Mouse (Mus musculus): ENCODE data around the gene Wdfy3. TPM values are rescaled to one million over a fixed set of nuclear protein-coding genes. Genes with fewer than 3 reads are reported as not detected.

The Wdfy3 gene
- polyA plus RNA-seq, 1 experiment from 2014 or later, result 41.5 TPM

GRCm38 (mm10) chr5:102023376-102023775 is 46.3 kb downstream of the Wdfy3 start:
- Histone ChIP-seq H3K27me3 (ENCODE audit: control insufficient read depth, insufficient read depth, low read length) (no peaks in the 10 kb centered on the region), H3K9ac (replicated peaks; ENCODE audit: low read length) (no peak overlapping the region), H3K36me3 (ENCODE audit: control insufficient read depth, insufficient read depth, low read length) (peaks cover 22% of the 10 kb centered on the region), H3K4me3 (replicated peaks; ENCODE audit: low read depth, low read length) (no peak overlapping the region), H3K27ac (replicated peaks; ENCODE audit: low read depth, low read length) (no peak overlapping the region), H3K4me1 (ENCODE audit: control insufficient read depth, insufficient read depth, low read length) (no peaks in the 10 kb centered on the region), H3K4me2 (ENCODE audit: low read length) (no peak overlapping the region), H3K9me3 (ENCODE audit: control insufficient read depth, low read length) (no peaks in the 10 kb centered on the region)
- no peak for DNase-seq
- ATAC-seq (ENCODE audit: low FRiP score, low TSS enrichment), result no peak
- 97% methylated on average over 11 of the region's 11 CpGs for WGBS

- Histone ChIP-seq H3K9ac (replicated peaks; ENCODE audit: low read length) (no peak overlapping the region), H3K4me1 (ENCODE audit: control insufficient read depth, insufficient read depth, low read length) (no peaks in the 10 kb centered on the region), H3K4me3 (replicated peaks; ENCODE audit: low read depth, low read length) (no peak overlapping the region), H3K27me3 (ENCODE audit: control insufficient read depth, insufficient read depth, low read length) (no peaks in the 10 kb centered on the region), H3K9me3 (ENCODE audit: control insufficient read depth, low read length) (no peaks in the 10 kb centered on the region), H3K4me2 (ENCODE audit: low read length) (no peak overlapping the region), H3K36me3 (ENCODE audit: control insufficient read depth, insufficient read depth, low read length) (peaks cover 22% of the 10 kb centered on the region), H3K27ac (replicated peaks; ENCODE audit: low read depth, low read length) (no peak overlapping the region)
- ATAC-seq (ENCODE audit: low FRiP score, low TSS enrichment) (no peak), DNase-seq (no peak)
- 90% methylated on average over 16 of the region's 16 CpGs for WGBS
Observed at GRCm38 (mm10) chr5:102022018-102022898, 47.5 kb downstream of the Wdfy3 start.

- DNase-seq (peak; percentile 58), ATAC-seq (ENCODE audit: low FRiP score, low TSS enrichment) (no peak)
- Histone ChIP-seq H3K4me2 (ENCODE audit: low read length) (no peak overlapping the region), H3K27me3 (ENCODE audit: control insufficient read depth, insufficient read depth, low read length) (no peaks in the 10 kb centered on the region), H3K4me3 (replicated peaks; ENCODE audit: low read depth, low read length) (no peak overlapping the region), H3K9ac (replicated peaks; ENCODE audit: low read length) (no peak overlapping the region), H3K36me3 (ENCODE audit: control insufficient read depth, insufficient read depth, low read length) (no peaks in the 10 kb centered on the region), H3K27ac (replicated peaks; ENCODE audit: low read depth, low read length) (no peak overlapping the region), H3K9me3 (ENCODE audit: control insufficient read depth, low read length) (no peaks in the 10 kb centered on the region), H3K4me1 (ENCODE audit: control insufficient read depth, insufficient read depth, low read length) (no peaks in the 10 kb centered on the region)
- WGBS, result 77% methylated on average over 8 of the region's 8 CpGs
Observed at GRCm38 (mm10) chr5:102014235-102014634, 55.5 kb downstream of the Wdfy3 start.

GRCm38 (mm10) chr5:102013781-102014180 is 55.9 kb downstream of the Wdfy3 start:
- Histone ChIP-seq H3K4me3 (replicated peaks; ENCODE audit: low read depth, low read length) (no peak overlapping the region), H3K27ac (replicated peaks; ENCODE audit: low read depth, low read length) (no peak overlapping the region), H3K4me2 (ENCODE audit: low read length) (no peak overlapping the region), H3K9ac (replicated peaks; ENCODE audit: low read length) (no peak overlapping the region), H3K27me3 (ENCODE audit: control insufficient read depth, insufficient read depth, low read length) (no peaks in the 10 kb centered on the region), H3K36me3 (ENCODE audit: control insufficient read depth, insufficient read depth, low read length) (no peaks in the 10 kb centered on the region), H3K9me3 (ENCODE audit: control insufficient read depth, low read length) (no peaks in the 10 kb centered on the region), H3K4me1 (ENCODE audit: control insufficient read depth, insufficient read depth, low read length) (no peaks in the 10 kb centered on the region)
- no peak for ATAC-seq (ENCODE audit: low FRiP score, low TSS enrichment)
- 79% methylated on average over 7 of the region's 7 CpGs for WGBS
- DNase-seq, result no peak

GRCm38 (mm10) chr5:102010961-102011360 is 58.8 kb downstream of the Wdfy3 start:
- H3K4me1 ChIP-seq (ENCODE audit: control insufficient read depth, insufficient read depth, low read length), result no peaks in the 10 kb centered on the region
- no peak overlapping the region for H3K4me3 ChIP-seq (replicated peaks; ENCODE audit: low read depth, low read length)
- no peaks in the 10 kb centered on the region for H3K27me3 ChIP-seq (ENCODE audit: control insufficient read depth, insufficient read depth, low read length)
- H3K9me3 ChIP-seq (ENCODE audit: control insufficient read depth, low read length), result no peaks in the 10 kb centered on the region
- H3K27ac ChIP-seq (replicated peaks; ENCODE audit: low read depth, low read length), result no peak overlapping the region
- H3K9ac ChIP-seq (replicated peaks; ENCODE audit: low read length), result no peak overlapping the region
- no peaks in the 10 kb centered on the region for H3K36me3 ChIP-seq (ENCODE audit: control insufficient read depth, insufficient read depth, low read length)
- DNase-seq (no peak), ATAC-seq (ENCODE audit: low FRiP score, low TSS enrichment) (no peak)
- WGBS, result 97% methylated on average over 2 of the region's 2 CpGs
- H3K4me2 ChIP-seq (ENCODE audit: low read length), result no peak overlapping the region

DNA sequence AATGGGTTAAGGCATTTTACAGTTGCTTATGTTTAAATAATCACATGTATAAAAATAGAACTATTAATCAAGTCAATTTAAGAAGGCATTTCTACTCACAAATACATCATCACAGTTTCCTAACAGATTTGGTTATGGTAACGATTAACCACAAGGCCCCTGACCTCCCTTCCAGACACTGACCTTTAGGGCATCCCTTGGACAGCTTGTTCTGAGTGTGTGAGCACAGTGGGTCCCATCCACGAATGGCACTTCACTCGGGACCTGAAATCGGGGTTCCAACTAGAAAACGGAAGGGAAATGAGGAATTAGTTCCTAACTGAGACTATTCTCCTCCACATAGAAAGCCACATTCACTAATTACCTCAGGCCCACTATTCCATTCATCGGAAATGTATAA is 60.1 kb downstream of the Wdfy3 start:
- Histone ChIP-seq H3K4me2 (ENCODE audit: low read length) (no peak overlapping the region), H3K27me3 (ENCODE audit: control insufficient read depth, insufficient read depth, low read length) (no peaks in the 10 kb centered on the region), H3K9me3 (ENCODE audit: control insufficient read depth, low read length) (no peaks in the 10 kb centered on the region), H3K9ac (replicated peaks; ENCODE audit: low read length) (no peak overlapping the region), H3K4me1 (ENCODE audit: control insufficient read depth, insufficient read depth, low read length) (no peaks in the 10 kb centered on the region), H3K36me3 (ENCODE audit: control insufficient read depth, insufficient read depth, low read length) (no peaks in the 10 kb centered on the region), H3K4me3 (replicated peaks; ENCODE audit: low read depth, low read length) (no peak overlapping the region), H3K27ac (replicated peaks; ENCODE audit: low read depth, low read length) (no peak overlapping the region)
- WGBS, result 95% methylated on average over 6 of the region's 6 CpGs
- DNase-seq, result no peak
- no peak for ATAC-seq (ENCODE audit: low FRiP score, low TSS enrichment)

GRCm38 (mm10) chr5:102008712-102009111 is 61.0 kb downstream of the Wdfy3 start:
- DNase-seq (no peak), ATAC-seq (ENCODE audit: low FRiP score, low TSS enrichment) (no peak)
- WGBS, result 85% methylated on average over 7 of the region's 7 CpGs

GRCm38 (mm10) chr5:102006218-102006941 is 63.3 kb downstream of the Wdfy3 start:
- Histone ChIP-seq H3K4me3 (replicated peaks; ENCODE audit: low read depth, low read length) (no peak overlapping the region), H3K9ac (replicated peaks; ENCODE audit: low read length) (no peak overlapping the region), H3K4me1 (ENCODE audit: control insufficient read depth, insufficient read depth, low read length) (no peaks in the 10 kb centered on the region), H3K4me2 (ENCODE audit: low read length) (no peak overlapping the region), H3K36me3 (ENCODE audit: control insufficient read depth, insufficient read depth, low read length) (no peaks in the 10 kb centered on the region), H3K27me3 (ENCODE audit: control insufficient read depth, insufficient read depth, low read length) (no peaks in the 10 kb centered on the region), H3K27ac (replicated peaks; ENCODE audit: low read depth, low read length) (no peak overlapping the region), H3K9me3 (ENCODE audit: control insufficient read depth, low read length) (no peaks in the 10 kb centered on the region)
- 90% methylated on average over 6 of the region's 6 CpGs for WGBS
- DNase-seq (no peak), ATAC-seq (ENCODE audit: low FRiP score, low TSS enrichment) (no peak)

More at GRCm38 (mm10) chr5:102008712-102009111, 61.0 kb downstream of the Wdfy3 start:
- no peak overlapping the region for H3K4me3 ChIP-seq (replicated peaks; ENCODE audit: low read depth, low read length)
- H3K4me2 ChIP-seq (ENCODE audit: low read length), result no peak overlapping the region
- H3K9me3 ChIP-seq (ENCODE audit: control insufficient read depth, low read length), result no peaks in the 10 kb centered on the region
- H3K36me3 ChIP-seq (ENCODE audit: control insufficient read depth, insufficient read depth, low read length), result no peaks in the 10 kb centered on the region
- H3K4me1 ChIP-seq (ENCODE audit: control insufficient read depth, insufficient read depth, low read length), result no peaks in the 10 kb centered on the region
- H3K27me3 ChIP-seq (ENCODE audit: control insufficient read depth, insufficient read depth, low read length), result no peaks in the 10 kb centered on the region
- H3K9ac ChIP-seq (replicated peaks; ENCODE audit: low read length), result no peak overlapping the region
- H3K27ac ChIP-seq (replicated peaks; ENCODE audit: low read depth, low read length), result no peak overlapping the region
